Mouse (Mus musculus): Measurements from ENCODE around the gene Cldn24.

DNA sequence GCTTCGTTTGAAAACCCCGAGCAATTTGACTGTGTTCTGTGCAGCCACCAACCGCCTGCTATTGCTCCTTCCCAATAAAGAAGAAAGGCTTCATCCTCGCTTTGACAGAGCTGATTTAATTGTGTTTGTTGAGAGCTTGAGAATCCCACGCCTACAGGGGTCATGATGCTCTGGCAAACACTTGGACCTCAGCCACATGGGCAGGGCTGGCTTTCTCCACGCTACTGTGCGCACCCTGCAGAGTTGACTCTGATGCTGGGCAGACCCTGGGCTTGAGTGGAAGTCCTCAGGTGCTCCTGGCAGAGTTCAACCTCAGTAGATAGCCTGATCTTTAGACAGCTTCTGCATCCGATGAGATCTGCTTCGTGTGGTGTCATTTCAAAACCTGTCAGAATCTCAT is 30.0 kb upstream of the Cldn24 start:
- no peak for TF ChIP-seq POLR2A (IDR thresholded peaks at IDR 0.05; ENCODE audit: low read depth, low read length)
- TF ChIP-seq CTCF (IDR thresholded peaks at IDR 0.05; ENCODE audit: extremely low read depth, insufficient read length, insufficient replicate concordance, low read depth, low read length) = no peak

Measured in small intestine, adult 2 months (tissue).